Mouse (Mus musculus) lung, postnatal 0 days (tissue): ENCODE measurements around the gene Treh.
A peak's percentile ranks its signal among the peaks of the same experiment; 100 is the strongest.

ENCODE experiments used
- CTCF ChIP-seq: IDR thresholded peaks from 2 replicates; pipeline ENCODE4 v1.5.1; 2016; ENCODE audit warnings: antibody characterized with exemption, mild to moderate bottlenecking
- EP300 ChIP-seq: IDR thresholded peaks from 2 replicates; pipeline ENCODE4 v1.6.1; 2016; ENCODE audit warnings: antibody characterized with exemption, mild to moderate bottlenecking, control low read depth

- TF ChIP-seq CTCF = peak; percentile 53
- TF ChIP-seq EP300 = no peak
Measured at GRCm38 (mm10) chr9:44721154-44721876, 48.3 kb downstream of the Treh start.
